Mouse (Mus musculus) neural tube, embryonic 11.5 days (tissue): ENCODE measurements around the gene Slc7a1. TPM values are rescaled to one million over a fixed set of nuclear protein-coding genes. Genes with fewer than 3 reads are reported as not detected.

Source experiments
- ATAC-seq: fragments of 200-750 bp; cut with Nextera tagmentation; 2 replicates; pipeline ENCODE4 v1.8.0; 2017; ENCODE audit warnings: moderate number of reproducible peaks, mild to moderate bottlenecking, moderate TSS enrichment, moderate library complexity; ENCODE audit not compliant: insufficient read depth, low FRiP score, low TSS enrichment
- DNase-seq: peaks from one replicate; pipeline ENCODE4 v3.0.0-alpha.2; 2015; ENCODE audit warnings: low spot score
- H3K27ac ChIP-seq: fragments of 300-500 bp; sonication (generic); 2 replicates; pipeline ENCODE4 v1.5.1; 2014; ENCODE audit warnings: low read depth, mild to moderate bottlenecking, low read length
- H3K27me3 ChIP-seq: fragments of 300-500 bp; sonication (generic); 2 replicates; pipeline ENCODE4 v1.6.1; 2014; ENCODE audit warnings: mild to moderate bottlenecking, low read length, mixed read lengths; ENCODE audit not compliant: control insufficient read depth, insufficient read depth
- H3K36me3 ChIP-seq: fragments of 300-500 bp; sonication (generic); 2 replicates; pipeline ENCODE4 v1.6.1; 2014; ENCODE audit warnings: mild to moderate bottlenecking, low read length, moderate library complexity, mixed read lengths; ENCODE audit not compliant: control insufficient read depth, insufficient read depth
- H3K4me1 ChIP-seq: fragments of 300-500 bp; sonication (generic); 2 replicates; pipeline ENCODE4 v1.6.1; 2014; ENCODE audit warnings: low read length, mixed read lengths; ENCODE audit not compliant: control insufficient read depth, insufficient read depth
- H3K4me2 ChIP-seq: fragments of 300-500 bp; sonication (generic); 2 replicates; pipeline ENCODE4 v1.6.1; 2014; ENCODE audit warnings: low read depth, mild to moderate bottlenecking, moderate library complexity
- H3K4me3 ChIP-seq: fragments of 300-500 bp; sonication (generic); 2 replicates; pipeline ENCODE4 v1.5.1; 2014; ENCODE audit warnings: low read depth, low read length
- H3K9ac ChIP-seq: fragments of 300-500 bp; sonication (generic); 2 replicates; pipeline ENCODE4 v1.6.1; 2014; ENCODE audit warnings: mild to moderate bottlenecking, low read length
- H3K9me3 ChIP-seq: fragments of 300-500 bp; sonication (generic); 2 replicates; pipeline ENCODE4 v1.6.1; 2016; ENCODE audit warnings: low read length; ENCODE audit not compliant: control insufficient read depth
- WGBS: fragments of 180-500 bp; shearing (Covaris S2); extraction: QIAGEN DNeasy Blood & Tissue Kit; methylation state at CpG from one replicate; pipeline ENCODE4 v1.1.7; 2014; 5-methylcytosine and 5-hydroxymethylcytosine counted together
- polyA plus RNA-seq: library from polyadenylated mRNA; unstranded; fragments of >200 nt; fragmentation: Nextera tagmentation; extraction: Ambion mirVana; gene quantifications from 2 replicates; pipeline ENCODE4 v1.2.1, GENCODE M21; 2014

Gene Slc7a1
- polyA plus RNA-seq, 1 experiment from 2014 or later, result 27.1 TPM

- H3K4me2 ChIP-seq, result peak overlapping the region; percentile 100
- H3K36me3 ChIP-seq, result no peaks in the 10 kb centered on the region
- peaks cover 5% of the 10 kb centered on the region; the same call in 1 of the 2 replicates for H3K4me1 ChIP-seq
- peak; percentile 65 for DNase-seq
- H3K9ac ChIP-seq, result peak overlapping the region; percentile 87
- ATAC-seq, result peak; percentile 73
- peak overlapping the region; percentile 82 for H3K4me3 ChIP-seq
- 0 out of 2 replicates have a peak overlapping the region, but pooled peaks have one; percentile 27 for H3K27ac ChIP-seq
- H3K27me3 ChIP-seq, result no peaks in the 10 kb centered on the region
- no peaks in the 10 kb centered on the region for H3K9me3 ChIP-seq
- WGBS, result 3% methylated on average over 54 of the region's 58 CpGs
These were observed 691 bp downstream of the Slc7a1 start for GRCm38 (mm10) chr5:148398766-148399659.

GRCm38 (mm10) chr5:148398451-148398765 lies 1.3 kb downstream of the Slc7a1 start:
- no peaks in the 10 kb centered on the region for H3K36me3 ChIP-seq
- H3K27ac ChIP-seq, result no peak overlapping the region
- 63% methylated on average over 6 of the region's 6 CpGs for WGBS
- H3K27me3 ChIP-seq, result no peaks in the 10 kb centered on the region
- DNase-seq (no peak), ATAC-seq (no peak)
- H3K4me3 ChIP-seq, result peak overlapping the region; percentile 82
- H3K4me2 ChIP-seq, result peak overlapping the region; percentile 100
- H3K4me1 ChIP-seq, result peaks cover 5% of the 10 kb centered on the region; the same call in 1 of the 2 replicates
- H3K9me3 ChIP-seq, result no peaks in the 10 kb centered on the region
- H3K9ac ChIP-seq, result peak overlapping the region; percentile 87; the same call in 1 of the 2 replicates

- Histone ChIP-seq H3K4me3 (no peak overlapping the region), H3K4me1 (peaks cover 5% of the 10 kb centered on the region; the same call in 1 of the 2 replicates), H3K4me2 (no peak overlapping the region), H3K9me3 (no peaks in the 10 kb centered on the region), H3K9ac (no peak overlapping the region), H3K27ac (no peak overlapping the region), H3K36me3 (no peaks in the 10 kb centered on the region), H3K27me3 (no peaks in the 10 kb centered on the region)
- DNase-seq, result no peak
- 60% methylated on average over 5 of the region's 5 CpGs for WGBS
- ATAC-seq, result no peak
These were observed 1.8 kb downstream of the Slc7a1 start for GRCm38 (mm10) chr5:148397911-148398310.

- no peak for DNase-seq
- Histone ChIP-seq H3K4me1 (peaks cover 5% of the 10 kb centered on the region; the same call in 1 of the 2 replicates), H3K36me3 (no peaks in the 10 kb centered on the region), H3K27me3 (no peaks in the 10 kb centered on the region), H3K9me3 (no peaks in the 10 kb centered on the region), H3K4me3 (no peak overlapping the region), H3K27ac (no peak overlapping the region), H3K9ac (no peak overlapping the region), H3K4me2 (no peak overlapping the region)
- ATAC-seq, result no peak
- WGBS, result 93% methylated on average over 4 of the region's 4 CpGs
These were observed 2.3 kb downstream of the Slc7a1 start for GRCm38 (mm10) chr5:148397418-148397817.

- 92% methylated on average over 8 of the region's 8 CpGs for WGBS
- Histone ChIP-seq H3K27ac (no peak overlapping the region), H3K4me2 (no peak overlapping the region), H3K9ac (no peak overlapping the region), H3K36me3 (no peaks in the 10 kb centered on the region), H3K4me1 (peaks cover under 1% of the 10 kb centered on the region; the same call in 1 of the 2 replicates), H3K4me3 (no peak overlapping the region), H3K9me3 (no peaks in the 10 kb centered on the region), H3K27me3 (no peaks in the 10 kb centered on the region)
- DNase-seq (no peak), ATAC-seq (no peak)
These were observed 6.4 kb downstream of the Slc7a1 start for GRCm38 (mm10) chr5:148393316-148393715.

- H3K9ac ChIP-seq, result no peak overlapping the region
- ATAC-seq (no peak), DNase-seq (no peak)
- H3K4me3 ChIP-seq, result no peak overlapping the region
- H3K4me2 ChIP-seq, result no peak overlapping the region
- H3K27me3 ChIP-seq, result no peaks in the 10 kb centered on the region
- 82% methylated on average over 6 of the region's 6 CpGs for WGBS
- no peaks in the 10 kb centered on the region; the same call in 1 of the 2 replicates for H3K4me1 ChIP-seq
- H3K9me3 ChIP-seq, result no peaks in the 10 kb centered on the region
- H3K27ac ChIP-seq, result no peak overlapping the region
- H3K36me3 ChIP-seq, result no peaks in the 10 kb centered on the region
These were observed 6.9 kb downstream of the Slc7a1 start for GRCm38 (mm10) chr5:148392831-148393230.

GRCm38 (mm10) chr5:148389007-148389970 lies 10.4 kb downstream of the Slc7a1 start:
- Histone ChIP-seq H3K4me1 (no peaks in the 10 kb centered on the region), H3K27me3 (no peaks in the 10 kb centered on the region), H3K4me2 (no peak overlapping the region), H3K9ac (no peak overlapping the region), H3K36me3 (no peaks in the 10 kb centered on the region), H3K27ac (no peak overlapping the region), H3K4me3 (no peak overlapping the region), H3K9me3 (no peaks in the 10 kb centered on the region)
- 93% methylated on average over 15 of the region's 15 CpGs for WGBS
- ATAC-seq (no peak), DNase-seq (no peak)

- no peaks in the 10 kb centered on the region for H3K9me3 ChIP-seq
- ATAC-seq, result no peak
- H3K4me2 ChIP-seq, result no peak overlapping the region
- H3K4me3 ChIP-seq, result no peak overlapping the region
- H3K4me1 ChIP-seq, result no peaks in the 10 kb centered on the region
- no peak overlapping the region for H3K9ac ChIP-seq
- DNase-seq, result no peak
- H3K36me3 ChIP-seq, result no peaks in the 10 kb centered on the region
- no peaks in the 10 kb centered on the region for H3K27me3 ChIP-seq
- 94% methylated on average over 18 of the region's 18 CpGs for WGBS
- H3K27ac ChIP-seq, result no peak overlapping the region
These were observed 11.3 kb downstream of the Slc7a1 start for GRCm38 (mm10) chr5:148388251-148389006.
